Mouse (Mus musculus): ENCODE measurements around the gene Srpr. TPM values are rescaled to one million over a fixed set of nuclear protein-coding genes. Genes with fewer than 3 reads are reported as not detected.

Gene Srpr
- polyA plus RNA-seq (2015; fragmentation: Nextera tagmentation; extraction: Ambion mirVana): 130 and 139 TPM in 2 replicates

- Histone ChIP-seq H3K27ac (peak within 1 kb of the TSS; percentile 52), H3K9me3 (replicated peaks; ENCODE audit: low read length) (no peaks in the 10 kb centered on the region), H3K36me3 (ENCODE audit: insufficient read depth, low read length) (peaks cover 5% of the 10 kb centered on the region), H3K9ac (ENCODE audit: low read depth, low read length) (peak within 1 kb of the TSS; percentile 66), H3K27me3 (ENCODE audit: insufficient read depth, low read length) (no peaks in the 10 kb centered on the region), H3K4me3 (replicated peaks; ENCODE audit: low read depth, low read length) (peak within 1 kb of the TSS; percentile 65), H3K4me2 (ENCODE audit: low read length) (peak within 1 kb of the TSS; percentile 56), H3K4me1 (replicated peaks; ENCODE audit: insufficient read depth, low read length) (peaks cover 7% of the 10 kb centered on the region; the same call in 1 of the 2 replicates)
- ATAC-seq (replicated peaks; ENCODE audit: low FRiP score, low read depth) (peak; percentile 94), DNase-seq (ENCODE audit: low spot score) (peak; percentile 91)
- WGBS: under 1% methylated on average over 38 of the region's 44 CpGs
- TF ChIP-seq CTCF (IDR thresholded peaks at IDR 0.05; ENCODE audit: low read depth): peak; percentile 85
Measured at GRCm38 (mm10) chr9:35199772-35200471, at the start of gene Srpr, which contains the start of gene Tirap. TSS of gene Srpr (plus strand) at chr9:35200175. TSS of gene Tirap (minus strand) at chr9:35200291.

GRCm38 (mm10) chr9:35152923-35153322 is 47.1 kb upstream of the Srpr start:
- Histone ChIP-seq H3K27me3 (ENCODE audit: insufficient read depth, low read length) (no peaks in the 10 kb centered on the region), H3K4me3 (replicated peaks; ENCODE audit: low read depth, low read length) (no peak overlapping the region), H3K27ac (no peak overlapping the region), H3K36me3 (ENCODE audit: insufficient read depth, low read length) (no peaks in the 10 kb centered on the region), H3K9me3 (replicated peaks; ENCODE audit: low read length) (no peaks in the 10 kb centered on the region), H3K4me2 (ENCODE audit: low read length) (no peak overlapping the region), H3K9ac (ENCODE audit: low read depth, low read length) (no peak overlapping the region), H3K4me1 (replicated peaks; ENCODE audit: insufficient read depth, low read length) (no peaks in the 10 kb centered on the region)
- no peak for TF ChIP-seq CTCF (IDR thresholded peaks at IDR 0.05; ENCODE audit: low read depth)
- ATAC-seq (replicated peaks; ENCODE audit: low FRiP score, low read depth) (no peak), DNase-seq (ENCODE audit: low spot score) (no peak)
- 93% methylated on average over 1 of the region's 1 CpGs for WGBS

- TF ChIP-seq CTCF (IDR thresholded peaks at IDR 0.05; ENCODE audit: low read depth): no peak
- no peak overlapping the region for H3K4me2 ChIP-seq (ENCODE audit: low read length)
- DNase-seq (ENCODE audit: low spot score) (no peak), ATAC-seq (replicated peaks; ENCODE audit: low FRiP score, low read depth) (no peak)
- no peaks in the 10 kb centered on the region for H3K9me3 ChIP-seq (replicated peaks; ENCODE audit: low read length)
- no peaks in the 10 kb centered on the region for H3K27me3 ChIP-seq (ENCODE audit: insufficient read depth, low read length)
- H3K27ac ChIP-seq: 0 out of 2 replicates have a peak overlapping the region, but pooled peaks have one; percentile 6
- no peak overlapping the region for H3K9ac ChIP-seq (ENCODE audit: low read depth, low read length)
- H3K4me3 ChIP-seq (replicated peaks; ENCODE audit: low read depth, low read length): no peak overlapping the region
- 87% methylated on average over 5 of the region's 5 CpGs for WGBS
- H3K4me1 ChIP-seq (replicated peaks; ENCODE audit: insufficient read depth, low read length): no peaks in the 10 kb centered on the region
- no peaks in the 10 kb centered on the region for H3K36me3 ChIP-seq (ENCODE audit: insufficient read depth, low read length)
Measured at GRCm38 (mm10) chr9:35156002-35156710, 43.8 kb upstream of the Srpr start.

- Histone ChIP-seq H3K4me1 (replicated peaks; ENCODE audit: insufficient read depth, low read length) (no peaks in the 10 kb centered on the region), H3K27me3 (ENCODE audit: insufficient read depth, low read length) (no peaks in the 10 kb centered on the region), H3K4me2 (ENCODE audit: low read length) (no peak overlapping the region), H3K9ac (ENCODE audit: low read depth, low read length) (no peak overlapping the region), H3K36me3 (ENCODE audit: insufficient read depth, low read length) (no peaks in the 10 kb centered on the region), H3K9me3 (replicated peaks; ENCODE audit: low read length) (no peaks in the 10 kb centered on the region), H3K27ac (0 out of 2 replicates have a peak overlapping the region, but pooled peaks have one; percentile 6), H3K4me3 (replicated peaks; ENCODE audit: low read depth, low read length) (no peak overlapping the region)
- ATAC-seq (replicated peaks; ENCODE audit: low FRiP score, low read depth): no peak
- 61% methylated on average over 4 of the region's 4 CpGs for WGBS
- no peak for TF ChIP-seq CTCF (IDR thresholded peaks at IDR 0.05; ENCODE audit: low read depth)
- no peak for DNase-seq (ENCODE audit: low spot score)
Measured at GRCm38 (mm10) chr9:35156862-35157261, 43.1 kb upstream of the Srpr start.

GRCm38 (mm10) chr9:35158477-35158876 is 41.5 kb upstream of the Srpr start:
- no peak for TF ChIP-seq CTCF (IDR thresholded peaks at IDR 0.05; ENCODE audit: low read depth)
- H3K4me1 ChIP-seq (replicated peaks; ENCODE audit: insufficient read depth, low read length): no peaks in the 10 kb centered on the region
- ATAC-seq (replicated peaks; ENCODE audit: low FRiP score, low read depth): no peak
- no peaks in the 10 kb centered on the region for H3K36me3 ChIP-seq (ENCODE audit: insufficient read depth, low read length)
- no peak overlapping the region for H3K4me3 ChIP-seq (replicated peaks; ENCODE audit: low read depth, low read length)
- DNase-seq (ENCODE audit: low spot score): no peak
- H3K27ac ChIP-seq: no peak overlapping the region
- 59% methylated on average over 3 of the region's 3 CpGs for WGBS
- no peaks in the 10 kb centered on the region for H3K27me3 ChIP-seq (ENCODE audit: insufficient read depth, low read length)
- H3K9ac ChIP-seq (ENCODE audit: low read depth, low read length): no peak overlapping the region
- H3K9me3 ChIP-seq (replicated peaks; ENCODE audit: low read length): no peaks in the 10 kb centered on the region
- no peak overlapping the region for H3K4me2 ChIP-seq (ENCODE audit: low read length)

GRCm38 (mm10) chr9:35160662-35161061 is 39.3 kb upstream of the Srpr start:
- Histone ChIP-seq H3K4me1 (replicated peaks; ENCODE audit: insufficient read depth, low read length) (no peaks in the 10 kb centered on the region), H3K27ac (no peak overlapping the region), H3K36me3 (ENCODE audit: insufficient read depth, low read length) (no peaks in the 10 kb centered on the region), H3K9me3 (replicated peaks; ENCODE audit: low read length) (no peaks in the 10 kb centered on the region), H3K9ac (ENCODE audit: low read depth, low read length) (no peak overlapping the region), H3K4me3 (replicated peaks; ENCODE audit: low read depth, low read length) (no peak overlapping the region), H3K4me2 (ENCODE audit: low read length) (no peak overlapping the region), H3K27me3 (ENCODE audit: insufficient read depth, low read length) (no peaks in the 10 kb centered on the region)
- DNase-seq (ENCODE audit: low spot score): peak; percentile 58
- no peak for ATAC-seq (replicated peaks; ENCODE audit: low FRiP score, low read depth)
- TF ChIP-seq CTCF (IDR thresholded peaks at IDR 0.05; ENCODE audit: low read depth): no peak
- 51% methylated on average over 2 of the region's 2 CpGs for WGBS
